Mouse (Mus musculus) bone marrow, adult 2 months (tissue): Measurements from ENCODE around the gene Nmnat3.

Experiments used
- CTCF ChIP-seq: fragments of 200-500 bp; IDR thresholded peaks from 2 replicates; pipeline ENCODE4 v1.5.1; 2011; ENCODE audit warnings: low read length, control low read depth; ENCODE audit not compliant: control insufficient read depth, insufficient read depth
- POLR2A ChIP-seq: fragments of 200-500 bp; IDR thresholded peaks from 2 replicates; pipeline ENCODE4 v1.6.1; 2011; ENCODE audit warnings: low read depth, mild to moderate bottlenecking, control low read depth, low read length, borderline replicate concordance; ENCODE audit not compliant: control insufficient read depth

GRCm38 (mm10) chr9:98260210-98260609 is 27.0 kb upstream of the Nmnat3 start:
- TF ChIP-seq CTCF = no peak
- TF ChIP-seq POLR2A = no peak
